Mouse (Mus musculus) testis, postnatal 10 days (tissue): ENCODE results near the gene Ogt.
A peak's percentile ranks its signal among the peaks of the same experiment; 100 is the strongest.

ENCODE experiments used
- DNase-seq: peaks from one replicate; pipeline ENCODE4 v3.0.0; 2021; ENCODE audit warnings: low spot score

Ogt gene

DNA sequence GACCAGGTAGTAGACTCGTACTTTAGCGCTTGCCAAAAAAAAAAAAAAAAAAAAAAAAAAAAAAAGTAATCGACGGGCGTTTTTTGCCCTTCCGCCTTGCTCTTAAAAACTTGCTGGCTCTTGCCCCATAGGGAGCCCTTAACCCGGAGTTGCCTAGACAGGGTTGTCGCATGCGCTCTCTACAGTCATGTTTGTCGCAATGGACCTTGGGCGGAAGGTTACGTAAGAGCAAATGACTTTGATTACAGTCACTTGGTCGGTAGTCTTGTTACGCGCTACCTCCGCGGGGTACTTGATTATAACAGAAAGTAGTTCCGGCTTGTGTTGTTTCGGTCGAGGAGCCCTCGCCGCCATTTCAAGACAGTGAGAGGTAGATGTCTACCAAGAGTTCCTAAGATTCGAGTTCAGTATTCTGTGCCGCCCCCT is at the start of gene Ogt:
Ogt (plus strand) TSS at position 320 of the 426 bp plus-strand sequence.
- DNase-seq: peak; percentile 83

DNA sequence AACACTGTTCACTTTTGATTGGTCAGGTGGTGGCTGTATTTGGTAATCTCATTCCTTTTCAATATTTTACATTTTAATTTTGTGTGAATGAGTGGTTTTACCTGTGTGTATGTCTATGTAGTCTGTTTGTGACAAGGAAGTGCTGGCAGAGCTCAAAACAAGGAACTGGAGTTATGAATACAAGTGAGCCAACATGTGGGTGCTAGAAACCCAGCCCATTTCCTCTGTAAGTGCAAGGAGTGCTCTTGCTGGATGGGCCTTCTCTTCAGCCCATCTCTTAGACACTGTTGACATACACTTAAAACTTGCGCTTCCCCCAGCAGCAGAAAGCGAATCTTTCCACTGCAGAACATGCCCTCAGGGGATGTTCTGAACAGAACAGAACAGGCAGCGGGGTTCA is 23.7 kb upstream of the Ogt start:
- DNase-seq: no peak

DNA sequence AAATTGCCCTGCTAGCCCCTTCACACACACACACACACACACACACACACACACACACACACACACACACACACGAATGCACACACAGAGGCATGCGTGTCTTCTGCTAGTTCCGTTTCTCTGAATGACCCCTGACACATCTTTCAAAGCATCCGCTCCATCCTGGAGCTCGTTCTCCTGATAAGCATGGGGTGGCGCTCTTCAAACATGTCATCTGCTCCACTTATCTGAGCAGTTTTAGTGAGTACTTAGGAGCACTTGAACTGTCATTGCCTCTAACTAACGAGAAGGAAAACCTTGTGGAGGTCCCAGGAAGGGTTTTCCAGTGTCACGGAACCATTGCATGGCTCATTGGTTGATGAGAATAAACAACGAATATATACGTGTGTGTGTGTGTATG is 22.0 kb upstream of the Ogt start:
- DNase-seq: no peak

DNA sequence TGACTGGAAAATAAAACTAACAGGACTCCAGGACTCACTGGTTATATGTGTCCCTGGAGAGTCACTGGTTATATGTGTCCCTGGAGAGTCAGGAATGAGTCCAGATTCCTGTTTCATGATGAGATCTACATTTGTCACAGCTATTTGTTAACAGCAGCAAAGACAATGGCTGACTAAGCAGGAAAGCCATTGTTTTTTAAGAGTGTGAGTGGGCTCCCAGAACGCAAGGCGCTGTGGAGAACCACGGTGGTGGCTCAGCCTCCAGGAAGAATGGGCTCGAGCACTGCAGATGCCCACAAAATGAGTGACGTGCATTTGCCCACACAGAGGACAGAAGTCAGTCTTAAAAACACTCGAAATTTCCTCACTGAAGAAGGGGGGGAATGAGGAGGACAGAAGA is 19.5 kb upstream of the Ogt start:
- DNase-seq: no peak

DNA sequence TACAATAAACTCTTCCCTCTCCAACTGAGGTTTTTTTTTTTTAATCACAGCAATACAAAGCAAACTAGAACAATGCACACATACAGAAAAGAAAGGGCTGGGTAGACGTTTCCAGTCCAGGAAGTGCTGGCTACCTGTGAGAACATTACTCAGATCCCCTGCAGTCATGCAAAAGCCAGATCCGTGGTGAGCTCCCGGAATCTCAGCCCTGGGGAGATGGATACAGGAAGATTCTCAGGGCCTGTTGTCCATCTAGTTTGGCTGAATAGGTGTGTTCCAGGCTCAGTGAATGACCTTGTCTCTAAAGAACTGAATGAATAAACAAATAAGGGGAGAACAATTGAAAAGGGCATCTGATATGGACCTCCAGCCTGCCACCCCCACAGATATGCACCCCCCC is 17.3 kb upstream of the Ogt start:
- DNase-seq: no peak

DNA sequence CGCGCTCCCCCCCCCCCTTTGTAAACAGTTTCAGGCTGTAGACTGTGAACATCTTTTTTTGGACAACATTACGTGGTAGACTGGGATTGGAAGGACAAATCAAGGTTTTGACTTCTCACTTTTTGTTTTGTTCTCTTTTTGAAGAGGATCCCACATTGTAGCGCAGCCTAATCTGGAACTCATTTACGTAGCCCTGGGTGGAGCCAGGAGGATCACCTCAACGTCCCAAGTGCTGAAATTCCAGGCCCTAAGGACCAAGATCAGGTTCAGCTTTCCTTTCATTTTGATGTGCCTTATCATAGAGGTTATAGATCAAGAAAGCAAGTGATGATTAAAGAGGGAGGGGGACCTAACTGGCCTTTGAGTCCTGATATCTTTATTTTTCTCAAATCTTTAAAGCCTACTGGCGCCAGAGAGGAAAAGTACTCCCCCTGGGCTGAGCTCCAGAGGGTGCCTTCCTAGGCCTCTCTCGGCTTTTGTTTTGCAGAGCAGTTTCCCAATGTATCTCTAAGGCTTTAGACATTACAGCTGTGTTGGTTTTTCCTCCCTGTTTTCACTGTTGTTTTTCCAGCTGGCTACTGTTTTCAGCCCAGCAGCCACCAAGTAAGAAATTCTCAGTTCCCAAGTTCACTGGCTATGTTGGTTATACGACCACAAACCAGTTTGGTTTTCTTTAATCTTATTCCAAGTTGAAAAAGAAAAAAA is 2.9 kb upstream of the Ogt start:
- DNase-seq: no peak

DNA sequence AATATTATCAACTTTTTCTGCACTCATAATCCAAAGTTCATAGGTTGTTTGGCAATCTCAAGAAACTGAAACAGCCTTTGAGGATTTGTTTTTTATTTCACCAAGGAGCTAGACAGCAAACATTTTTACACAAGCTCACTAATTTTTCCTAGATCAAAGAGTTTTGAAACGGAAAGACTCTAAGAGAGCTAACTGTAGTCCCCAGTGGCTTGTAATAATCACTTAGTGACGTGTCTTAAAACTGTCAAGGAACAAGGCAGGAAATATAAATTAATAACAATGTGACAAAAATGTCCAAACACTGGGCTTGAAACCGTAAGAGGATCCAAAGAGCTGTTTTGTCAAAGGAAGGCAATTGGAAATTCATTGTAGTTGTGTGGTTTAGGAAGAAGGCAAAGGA is 1.0 kb upstream of the Ogt start:
- no peak for DNase-seq

DNA sequence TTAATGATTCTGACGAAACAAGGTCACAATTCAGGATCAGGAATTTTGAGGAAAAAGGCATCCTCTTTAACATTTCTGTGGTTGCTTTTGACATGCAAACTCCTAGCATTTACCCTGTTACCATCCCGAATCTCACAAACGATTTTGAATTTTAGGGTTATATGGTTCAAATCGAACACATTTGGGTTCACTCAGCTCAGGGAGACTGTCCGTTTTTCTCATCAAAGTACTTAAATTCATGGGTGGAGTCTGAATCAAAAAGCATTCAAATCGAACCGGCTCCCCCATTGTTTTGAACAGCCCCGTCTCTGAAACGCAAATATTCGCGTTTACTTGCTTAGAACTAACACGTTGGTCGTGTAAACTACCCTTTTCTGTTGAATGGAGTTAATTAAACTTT is 554 bp upstream of the Ogt start:
- no peak for DNase-seq

DNA sequence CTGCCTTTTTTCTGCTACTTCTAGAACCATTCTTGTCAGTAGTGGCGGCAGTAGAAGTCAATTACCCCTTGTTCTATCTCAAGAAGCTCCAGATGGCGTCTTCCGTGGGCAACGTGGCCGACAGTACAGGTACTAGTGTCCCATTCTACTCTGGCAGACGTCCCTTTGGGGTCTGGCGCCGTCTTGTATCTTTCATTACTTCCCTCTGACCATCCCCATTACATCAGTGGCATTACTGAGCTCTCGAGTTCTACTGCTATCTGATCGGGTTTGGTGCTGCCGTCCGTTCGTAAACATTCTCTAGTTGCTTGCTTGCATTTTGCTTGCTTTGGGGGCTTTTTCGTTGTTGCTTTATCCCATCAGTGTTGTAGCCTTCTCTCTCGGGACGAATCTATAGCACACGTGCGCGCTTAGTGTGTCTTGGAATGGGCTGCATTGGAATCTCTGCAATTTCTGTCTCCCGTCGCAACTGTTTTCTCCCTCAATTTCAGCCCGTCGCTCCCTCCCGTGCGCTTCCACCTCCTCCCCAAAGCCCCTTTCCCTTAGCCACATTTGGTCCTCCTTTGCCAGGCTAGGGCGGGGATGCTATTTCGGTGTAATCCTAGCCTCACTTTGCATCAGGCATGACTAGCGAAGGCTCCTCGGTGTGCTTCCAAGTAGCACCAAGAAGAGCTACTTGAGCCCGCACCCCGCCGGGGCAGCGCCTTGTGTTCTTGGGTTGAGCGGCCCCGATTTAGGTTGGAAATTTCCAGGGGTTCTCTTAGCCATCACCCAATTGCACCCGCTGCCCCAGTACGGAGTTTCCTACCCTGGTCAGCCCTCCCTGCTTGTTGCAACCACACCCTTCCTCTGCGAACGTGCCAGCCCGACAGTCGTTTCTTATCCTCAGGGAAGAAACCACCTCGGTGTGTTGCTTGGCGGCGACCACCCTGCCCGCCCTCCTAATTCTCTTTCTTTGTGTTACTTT is 617 bp downstream of the Ogt start:
- peak; percentile 44 for DNase-seq

DNA sequence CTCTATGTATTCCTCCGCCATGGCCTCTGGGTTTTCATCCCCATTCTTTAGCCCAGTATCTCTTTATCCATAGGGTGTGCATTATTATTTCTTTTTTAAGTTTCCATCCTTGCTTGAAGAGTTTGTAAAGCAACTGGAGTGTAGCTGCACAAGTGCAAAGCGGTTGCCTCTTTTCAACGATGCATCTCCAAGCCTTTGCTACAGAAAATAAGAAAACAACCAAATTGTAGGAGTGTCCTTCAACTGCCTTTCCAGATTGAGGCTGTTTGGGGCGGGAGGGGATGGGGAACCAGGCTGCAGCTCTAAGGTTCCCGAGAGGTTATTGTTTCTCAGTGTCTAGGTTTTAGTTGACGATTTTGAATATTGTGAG is 1.3 kb downstream of the Ogt start:
- no peak for DNase-seq

DNA sequence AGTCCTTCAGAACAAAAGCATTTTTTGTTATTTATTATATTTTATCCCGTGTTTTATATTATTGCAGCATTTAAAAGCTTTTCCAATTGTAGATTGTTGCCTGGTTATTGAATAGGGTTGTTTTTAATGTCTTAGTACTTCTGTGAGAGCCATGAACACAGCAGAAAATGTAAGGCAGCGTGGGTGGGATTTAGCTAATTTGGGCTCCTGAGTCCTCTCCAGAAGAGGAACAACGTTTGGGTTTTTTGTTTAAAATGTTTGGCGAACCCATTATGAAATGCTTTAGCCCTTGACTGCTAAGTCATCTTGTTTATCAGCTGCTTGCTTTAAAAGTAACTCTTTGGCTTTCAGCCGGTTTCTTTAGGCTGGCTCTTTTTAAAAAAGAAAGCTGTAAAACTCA is 2.2 kb downstream of the Ogt start:
- DNase-seq: no peak

DNA sequence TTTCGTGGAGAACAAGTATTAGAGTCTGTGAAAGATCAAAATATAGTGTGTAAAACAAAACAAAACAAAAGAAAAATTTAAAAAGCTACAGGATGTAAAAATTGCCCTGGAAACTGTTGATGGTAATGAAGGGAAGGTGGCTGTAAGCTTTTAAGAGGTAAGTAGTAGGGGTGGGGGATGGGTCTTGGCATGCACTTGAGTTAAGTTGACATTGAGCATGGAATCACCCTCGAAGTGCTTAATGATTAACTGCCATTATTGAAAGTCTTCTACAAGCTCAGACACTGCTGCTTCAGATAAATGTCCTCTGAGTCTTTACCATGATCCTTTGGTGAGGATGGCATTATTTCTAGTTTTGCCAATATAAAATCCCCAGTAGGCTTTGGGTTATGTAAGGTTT is 5.4 kb downstream of the Ogt start:
- no peak for DNase-seq

DNA sequence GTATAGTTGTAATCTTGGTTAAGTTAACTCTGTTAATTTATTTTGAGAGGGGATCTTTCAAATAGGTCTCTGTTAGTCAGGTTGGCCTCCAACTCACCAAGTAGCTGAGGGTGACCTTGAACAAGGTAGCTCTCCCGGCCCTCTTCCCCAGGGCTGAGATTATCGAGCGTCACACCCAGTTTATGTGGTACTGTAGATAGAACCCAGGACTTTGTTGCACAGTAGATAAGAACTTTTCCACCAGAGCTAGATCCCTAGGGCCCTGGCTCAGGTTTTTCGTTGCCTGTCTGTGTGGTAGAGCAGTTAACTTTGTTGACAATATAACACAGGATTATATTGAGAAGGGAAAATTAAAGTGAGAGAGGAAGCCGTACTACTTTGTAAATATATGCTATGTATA is 6.8 kb downstream of the Ogt start:
- DNase-seq: no peak

DNA sequence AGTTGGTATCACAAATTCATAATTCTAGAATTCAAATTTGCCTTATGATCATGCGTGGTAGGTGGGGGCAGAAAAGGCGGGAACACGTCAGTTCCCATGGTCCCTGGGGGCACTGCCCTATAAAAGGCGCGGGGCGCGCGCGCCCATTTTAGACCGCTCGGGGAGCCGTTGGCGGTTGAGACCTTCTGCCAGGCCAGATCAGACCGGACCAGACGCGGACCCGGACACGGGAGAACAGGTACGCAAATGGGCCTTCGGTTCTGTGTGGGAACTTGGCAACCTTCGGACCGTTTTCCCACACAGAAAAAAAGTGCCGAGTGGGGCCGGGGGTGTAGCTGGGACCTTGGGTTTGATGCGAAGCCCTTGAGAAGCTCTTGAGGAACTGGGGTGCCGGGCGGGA is 55.8 kb downstream of the Ogt start:
- DNase-seq: peak; percentile 46

DNA sequence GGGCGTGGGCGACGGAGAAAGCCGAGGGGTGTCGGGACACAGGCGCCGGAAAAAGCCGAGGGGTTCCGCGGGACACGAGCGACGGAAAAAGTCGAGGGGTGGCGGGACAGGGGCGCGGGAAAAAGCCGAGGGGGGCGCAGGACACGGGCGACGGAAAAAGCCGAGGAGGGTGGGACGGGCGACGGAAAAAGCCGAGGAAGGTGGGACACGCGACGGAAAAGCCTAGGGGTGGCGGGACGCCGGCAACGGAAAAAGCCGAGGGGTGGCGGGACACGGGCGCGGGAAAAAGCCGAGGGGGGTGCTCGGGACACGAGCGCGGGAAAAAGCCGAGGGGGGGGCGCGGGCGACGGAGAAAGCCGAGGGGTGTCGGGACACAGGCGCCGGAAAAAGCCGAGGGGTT is 57.7 kb downstream of the Ogt start:
- no peak for DNase-seq

DNA sequence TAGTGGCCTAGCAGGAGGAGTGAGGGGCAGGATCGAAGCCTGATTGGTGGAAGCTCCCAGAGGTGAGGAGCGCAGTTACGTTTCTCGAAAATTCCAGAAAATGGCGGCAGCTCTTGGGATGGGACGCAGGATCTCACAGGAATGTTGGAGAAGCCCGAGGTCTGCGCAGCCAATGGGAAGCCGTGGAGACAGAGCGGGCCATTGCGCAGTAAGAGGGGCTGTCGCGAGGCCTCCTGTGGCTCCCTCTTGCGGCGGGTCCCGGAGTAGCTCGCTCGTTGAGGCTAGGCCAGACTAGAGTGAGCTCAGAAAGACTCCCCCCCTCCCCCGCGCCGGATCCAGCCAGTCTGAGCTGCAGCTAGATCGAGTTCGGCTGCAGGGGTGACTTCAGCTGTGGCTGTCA is 58.4 kb downstream of the Ogt start:
- DNase-seq: peak; percentile 53

DNA sequence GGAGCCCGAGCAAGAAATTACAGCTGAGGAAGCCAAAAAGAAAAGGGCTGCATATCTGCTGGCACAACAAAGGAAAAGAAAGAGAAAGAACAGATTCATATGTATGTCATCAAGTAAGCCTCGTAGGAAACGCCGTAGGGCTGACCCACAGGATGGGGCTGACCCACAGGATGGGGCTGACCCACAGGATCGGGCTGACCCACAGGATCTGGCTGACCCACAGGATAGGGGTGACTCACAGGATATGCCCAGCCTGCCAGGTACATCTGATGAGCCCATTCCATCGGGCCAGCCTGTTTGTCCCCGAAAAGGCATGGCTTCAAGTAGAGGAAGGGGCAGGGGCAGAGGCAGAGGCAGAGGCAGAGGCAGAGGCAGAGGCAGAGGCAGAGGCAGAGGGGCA is 65.3 kb downstream of the Ogt start:
- no peak for DNase-seq

DNA sequence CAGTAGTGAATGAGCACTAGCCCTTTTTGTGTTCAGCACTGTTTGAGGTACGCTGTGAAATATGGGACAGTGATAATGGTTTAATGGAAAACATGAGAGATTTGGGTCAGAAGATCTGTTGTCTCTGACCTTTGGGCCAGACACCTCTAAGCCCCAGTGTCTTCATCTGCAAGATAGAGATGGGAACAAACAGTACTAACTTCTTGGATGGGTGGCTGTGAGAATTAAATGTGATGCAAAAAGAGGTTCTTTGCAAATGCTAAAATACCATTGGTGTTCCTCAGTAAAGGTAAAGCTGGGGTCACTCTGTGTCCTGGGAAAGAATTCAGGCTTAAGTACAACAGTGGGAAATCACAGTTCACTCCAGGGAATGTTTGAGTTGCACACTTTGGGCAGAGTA is 80.5 kb downstream of the Ogt start:
- no peak for DNase-seq

DNA sequence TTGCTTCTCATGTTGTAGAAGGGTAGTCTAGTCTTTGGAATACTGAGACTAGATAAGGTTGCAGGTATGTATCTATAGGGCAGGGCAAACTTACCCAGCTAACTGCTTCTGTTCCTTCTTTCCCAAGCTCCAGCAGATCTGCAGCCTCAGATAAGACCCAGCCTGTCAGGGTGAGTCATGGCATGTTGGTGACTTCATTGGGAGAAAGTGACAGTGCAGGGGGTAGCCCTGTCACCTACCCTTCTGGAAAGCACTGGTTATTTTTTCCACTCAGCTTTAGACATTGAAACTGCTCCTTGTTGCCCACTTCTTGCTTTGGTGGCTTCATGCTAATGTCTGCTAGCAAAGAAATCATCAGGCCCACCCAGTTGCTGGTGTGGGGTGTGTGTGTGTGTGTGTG is 90.2 kb downstream of the Ogt start:
- no peak for DNase-seq

DNA sequence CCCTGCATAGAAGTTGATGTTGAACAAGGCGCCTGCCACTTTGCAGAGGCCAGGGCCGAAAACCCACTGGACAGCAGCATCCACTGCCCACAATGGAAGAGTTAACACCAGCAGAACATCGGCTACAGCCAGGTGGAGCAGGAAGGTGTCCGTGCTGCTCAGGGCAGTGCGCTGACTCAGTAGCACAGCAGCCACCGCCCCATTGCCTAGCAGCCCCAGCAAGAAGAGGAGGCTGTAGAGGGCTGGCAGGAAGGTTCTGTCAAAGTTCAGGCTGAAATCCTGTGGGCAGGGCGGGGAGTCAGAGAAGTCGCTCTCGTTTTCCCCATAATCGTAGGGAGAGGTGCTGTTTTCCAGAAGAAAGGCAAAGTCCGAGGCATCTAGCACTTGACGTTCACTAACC is 92.8 kb downstream of the Ogt start:
- DNase-seq: no peak

DNA sequence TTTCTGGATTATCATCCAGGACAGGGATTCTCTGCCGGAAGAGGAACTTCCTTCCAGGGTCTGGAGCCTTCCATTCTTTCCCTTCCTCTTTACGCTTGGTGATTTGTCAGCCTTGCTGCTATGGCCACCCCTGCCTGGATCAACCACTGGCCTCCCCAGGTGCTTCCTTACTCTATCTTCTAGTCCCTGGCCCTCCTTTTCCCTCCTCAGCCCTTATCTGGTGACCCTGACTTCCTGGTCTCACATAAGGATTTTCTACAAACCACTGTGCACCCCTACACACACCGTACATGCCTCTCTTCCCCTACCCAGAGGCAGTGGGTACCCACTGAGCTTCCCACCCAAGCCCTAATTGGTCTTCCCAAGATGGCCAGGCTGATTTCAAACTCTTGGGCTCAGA is 93.4 kb downstream of the Ogt start:
- no peak for DNase-seq

DNA sequence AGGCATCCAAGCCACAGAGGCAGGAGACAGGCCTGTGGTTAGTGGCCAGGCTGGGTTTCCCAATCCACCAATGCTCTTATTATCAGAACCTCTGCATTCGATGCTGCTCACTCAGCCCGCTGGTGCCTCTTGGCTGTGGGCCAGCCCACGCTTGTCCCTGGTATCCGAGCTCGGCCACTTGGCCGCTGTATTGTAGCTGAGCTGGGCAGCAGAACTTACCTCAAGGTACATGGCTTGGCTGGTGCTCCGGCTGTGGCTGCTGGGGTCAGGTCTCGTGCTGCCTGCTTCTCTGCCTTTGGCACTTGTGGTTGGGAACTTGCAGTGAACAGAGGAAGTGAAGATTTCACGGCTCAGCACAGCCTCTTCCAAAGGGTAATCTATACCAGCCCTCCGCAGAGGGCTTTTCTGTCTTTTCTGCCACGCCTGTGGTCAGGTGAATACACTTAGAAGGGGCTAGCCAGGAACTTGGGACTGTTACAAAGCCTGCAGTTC is 94.0 kb downstream of the Ogt start, which contains the start of gene Cxcr3:
Cxcr3 (minus strand) TSS at position 442 of the 492 bp plus-strand sequence.
- peak; percentile 45 for DNase-seq
